Mouse (Mus musculus): ENCODE measurements at regions not wholly inside any gene's neighbourhood (a gene's known extent, or its start where the extent isn't known, plus 50 kb on each side); places are given as distances from the start of the nearest gene placed in this dataset.
"Not testable (repeated sequence)": the region's sequence is repeated elsewhere in the genome, so short reads cannot be mapped to it uniquely, and the experiment has no call there.

- H3K36me3 ChIP-seq (ENCODE audit: control insufficient read depth, insufficient read depth, low read length, poor library complexity, severe bottlenecking) = no peaks in the 10 kb centered on the region
- peaks cover 2 to 6% of the 10 kb centered on the region in 2 experiments; a peak in 1 of 4 replicates for H3K4me1 ChIP-seq (ENCODE audit: control insufficient read depth in 2 of 2, insufficient read depth in 2 of 2, low read length in 2 of 2, poor library complexity in 1 of 2)
- no peak overlapping the region for H3K27ac ChIP-seq (ENCODE audit: insufficient read depth, low read depth, low read length, poor library complexity, severe bottlenecking)
- in situ Hi-C loops (cut with MboI; ENCODE audit: low sequenced_read_pairs in 2 of 2, unreplicated experiment in 2 of 2) = no loop called here
- no peak overlapping the region for H3K4me3 ChIP-seq (ENCODE audit: insufficient read depth in 1 of 2, low read depth in 1 of 2, low read length in 2 of 2, poor library complexity in 1 of 2, severe bottlenecking in 1 of 2)
- H3K9me3 ChIP-seq (ENCODE audit: control insufficient read depth, insufficient read depth, low read depth, low read length) = no peaks in the 10 kb centered on the region
- no peak for DNase-seq (ENCODE audit: low read depth, low spot score)
- no peak for TF ChIP-seq ZC3H11A (IDR thresholded peaks at IDR 0.05; ENCODE audit: borderline replicate concordance, low read depth, low read length)
- no peak for TF ChIP-seq HCFC1 (IDR thresholded peaks at IDR 0.05; ENCODE audit: borderline replicate concordance, insufficient read depth, low read length)
- no peak for TF ChIP-seq ZNF384 (IDR thresholded peaks at IDR 0.05; ENCODE audit: low read depth, low read length)
- no peak for TF ChIP-seq MAFK (IDR thresholded peaks at IDR 0.05; ENCODE audit: insufficient read depth, low read depth, low read length)
- TF ChIP-seq CHD2 (IDR thresholded peaks at IDR 0.05; ENCODE audit: low read depth, low read length) = no peak
- no peak overlapping the region for H3K9ac ChIP-seq (ENCODE audit: insufficient read depth, low read depth, low read length, poor library complexity, severe bottlenecking)
Observed at GRCm38 (mm10) chr17:82277728-82278127, 539.6 kb upstream of the Slc8a1 start.

GRCm38 (mm10) chr17:82273946-82274345 is 535.8 kb upstream of the Slc8a1 start:
- peaks cover 6 to 13% of the 10 kb centered on the region in 2 experiments; a peak in 3 of 4 replicates for H3K4me1 ChIP-seq (ENCODE audit: control insufficient read depth in 2 of 2, insufficient read depth in 2 of 2, low read length in 2 of 2, poor library complexity in 1 of 2)
- DNase-seq (ENCODE audit: low read depth, low spot score) = no peak
- no peak overlapping the region for H3K9ac ChIP-seq (ENCODE audit: insufficient read depth, low read depth, low read length, poor library complexity, severe bottlenecking)
- H3K27ac ChIP-seq (ENCODE audit: insufficient read depth, low read depth, low read length, poor library complexity, severe bottlenecking) = no peak overlapping the region
- no peak overlapping the region for H3K4me3 ChIP-seq (ENCODE audit: insufficient read depth in 1 of 2, low read depth in 1 of 2, low read length in 2 of 2, poor library complexity in 1 of 2, severe bottlenecking in 1 of 2)
- no peaks in the 10 kb centered on the region for H3K9me3 ChIP-seq (ENCODE audit: control insufficient read depth, insufficient read depth, low read depth, low read length)
- TF ChIP-seq CHD2 (IDR thresholded peaks at IDR 0.05; ENCODE audit: low read depth, low read length) (no peak), ZNF384 (IDR thresholded peaks at IDR 0.05; ENCODE audit: low read depth, low read length) (no peak), ZC3H11A (IDR thresholded peaks at IDR 0.05; ENCODE audit: borderline replicate concordance, low read depth, low read length) (no peak), MAFK (IDR thresholded peaks at IDR 0.05; ENCODE audit: insufficient read depth, low read depth, low read length) (no peak), HCFC1 (IDR thresholded peaks at IDR 0.05; ENCODE audit: borderline replicate concordance, insufficient read depth, low read length) (no peak)
- H3K36me3 ChIP-seq (ENCODE audit: control insufficient read depth, insufficient read depth, low read length, poor library complexity, severe bottlenecking) = no peaks in the 10 kb centered on the region
- in situ Hi-C loops (cut with MboI; ENCODE audit: low sequenced_read_pairs in 2 of 2, unreplicated experiment in 2 of 2) = no loop called here

DNA sequence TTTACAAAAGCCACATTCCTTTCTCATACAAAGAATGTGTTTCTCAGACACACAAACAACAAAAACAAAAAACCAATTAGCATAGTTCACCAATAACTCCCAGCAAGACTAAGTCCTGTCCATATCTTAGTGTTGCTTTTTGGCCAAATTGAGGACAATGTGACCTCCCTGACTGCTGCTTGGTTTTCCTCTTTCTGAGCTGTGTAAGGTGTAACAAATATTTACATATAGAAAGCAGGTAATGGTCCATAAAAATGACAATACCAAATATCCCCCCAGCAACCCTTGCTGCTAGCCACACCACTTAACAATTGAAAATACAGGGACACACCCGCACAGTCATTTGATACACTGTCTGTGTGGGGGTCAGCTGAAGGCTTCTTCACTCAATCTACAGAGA is 534.7 kb upstream of the Slc8a1 start:
- TF ChIP-seq ZC3H11A (IDR thresholded peaks at IDR 0.05; ENCODE audit: borderline replicate concordance, low read depth, low read length) (no peak), ZNF384 (IDR thresholded peaks at IDR 0.05; ENCODE audit: low read depth, low read length) (no peak), CHD2 (IDR thresholded peaks at IDR 0.05; ENCODE audit: low read depth, low read length) (no peak; the same call in 1 of the 2 replicates), HCFC1 (IDR thresholded peaks at IDR 0.05; ENCODE audit: borderline replicate concordance, insufficient read depth, low read length) (no peak), MAFK (IDR thresholded peaks at IDR 0.05; ENCODE audit: insufficient read depth, low read depth, low read length) (no peak)
- Histone ChIP-seq H3K27ac (ENCODE audit: insufficient read depth, low read depth, low read length, poor library complexity, severe bottlenecking) (no peak overlapping the region; the same call in 1 of the 2 replicates), H3K4me3 (ENCODE audit: insufficient read depth in 1 of 2, low read depth in 1 of 2, low read length in 2 of 2, poor library complexity in 1 of 2, severe bottlenecking in 1 of 2) (no peak overlapping the region), H3K36me3 (ENCODE audit: control insufficient read depth, insufficient read depth, low read length, poor library complexity, severe bottlenecking) (no peaks in the 10 kb centered on the region), H3K9ac (ENCODE audit: insufficient read depth, low read depth, low read length, poor library complexity, severe bottlenecking) (no peak overlapping the region), H3K4me1 (ENCODE audit: control insufficient read depth in 2 of 2, insufficient read depth in 2 of 2, low read length in 2 of 2, poor library complexity in 1 of 2) (peaks cover 6 to 13% of the 10 kb centered on the region in 2 experiments; a peak in 3 of 4 replicates), H3K9me3 (ENCODE audit: control insufficient read depth, insufficient read depth, low read depth, low read length) (no peaks in the 10 kb centered on the region)
- in situ Hi-C loops (cut with MboI; ENCODE audit: low sequenced_read_pairs in 2 of 2, unreplicated experiment in 2 of 2) = no loop called here
- DNase-seq (ENCODE audit: low read depth, low spot score) = peak; percentile 48

DNA sequence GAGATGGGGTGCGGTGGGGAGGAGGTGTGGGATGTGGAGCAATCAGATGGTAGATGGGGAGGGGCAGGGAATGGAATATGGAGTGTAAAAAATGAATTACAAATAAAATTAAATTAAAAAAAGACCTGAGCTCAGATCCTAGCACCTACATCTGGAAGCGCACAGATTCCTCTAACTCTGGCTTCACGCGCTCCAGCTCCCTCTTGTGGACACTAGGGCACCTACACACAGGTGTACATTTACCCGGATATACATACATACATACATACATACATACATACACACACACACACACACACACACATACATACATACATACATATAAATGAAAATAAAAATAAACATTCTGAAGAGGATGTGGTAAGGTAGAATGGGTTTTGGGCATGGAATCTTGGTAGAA is 528.7 kb upstream of the Slc8a1 start:
- peak; percentile 16; the same call in 1 of the 2 replicates for TF ChIP-seq ZC3H11A (IDR thresholded peaks at IDR 0.05; ENCODE audit: borderline replicate concordance, low read depth, low read length)
- peak; percentile 22 for DNase-seq (ENCODE audit: low read depth, low spot score)
- H3K4me3 ChIP-seq (ENCODE audit: insufficient read depth in 1 of 2, low read depth in 1 of 2, low read length in 2 of 2, poor library complexity in 1 of 2, severe bottlenecking in 1 of 2); H3K4me1 ChIP-seq (ENCODE audit: control insufficient read depth in 2 of 2, insufficient read depth in 2 of 2, low read length in 2 of 2, poor library complexity in 1 of 2); H3K36me3 ChIP-seq (ENCODE audit: control insufficient read depth, insufficient read depth, low read length, poor library complexity, severe bottlenecking); in situ Hi-C loops (cut with MboI; ENCODE audit: low sequenced_read_pairs in 2 of 2, unreplicated experiment in 2 of 2); H3K9ac ChIP-seq (ENCODE audit: insufficient read depth, low read depth, low read length, poor library complexity, severe bottlenecking); H3K9me3 ChIP-seq (ENCODE audit: control insufficient read depth, insufficient read depth, low read depth, low read length); H3K27ac ChIP-seq (ENCODE audit: insufficient read depth, low read depth, low read length, poor library complexity, severe bottlenecking): not testable (repeated sequence)

DNA sequence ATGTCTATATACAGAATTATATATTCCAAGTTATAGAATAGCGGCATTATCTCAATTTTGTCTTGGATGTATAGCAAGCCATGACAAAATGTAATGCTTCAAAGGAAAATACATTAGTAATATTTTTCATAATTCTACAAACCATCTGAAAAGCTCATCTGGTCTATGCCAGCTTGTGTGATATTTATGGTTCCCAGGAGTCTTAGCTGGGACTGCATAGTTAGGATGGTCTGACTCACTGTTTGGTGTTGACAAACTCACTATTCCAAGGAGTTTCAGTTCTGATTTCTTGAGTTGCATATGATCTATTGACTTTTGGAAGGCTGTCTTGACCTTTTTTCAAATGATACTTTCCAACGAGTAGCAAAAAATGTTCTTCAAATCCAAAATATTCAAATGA is 514.2 kb upstream of the Slc8a1 start:
- in situ Hi-C loops (cut with MboI; ENCODE audit: low sequenced_read_pairs in 2 of 2, unreplicated experiment in 2 of 2) = no loop called here
- H3K9me3 ChIP-seq (ENCODE audit: control insufficient read depth, insufficient read depth, low read depth, low read length) = no peaks in the 10 kb centered on the region
- no peaks in the 10 kb centered on the region for H3K4me1 ChIP-seq (ENCODE audit: control insufficient read depth in 2 of 2, insufficient read depth in 2 of 2, low read length in 2 of 2, poor library complexity in 1 of 2)
- TF ChIP-seq MAFK (IDR thresholded peaks at IDR 0.05; ENCODE audit: insufficient read depth, low read depth, low read length) = no peak
- H3K4me3 ChIP-seq (ENCODE audit: insufficient read depth in 1 of 2, low read depth in 1 of 2, low read length in 2 of 2, poor library complexity in 1 of 2, severe bottlenecking in 1 of 2) = no peak overlapping the region
- no peak for DNase-seq (ENCODE audit: low read depth, low spot score)
- no peak overlapping the region for H3K27ac ChIP-seq (ENCODE audit: insufficient read depth, low read depth, low read length, poor library complexity, severe bottlenecking)
- no peak overlapping the region for H3K9ac ChIP-seq (ENCODE audit: insufficient read depth, low read depth, low read length, poor library complexity, severe bottlenecking)
- H3K36me3 ChIP-seq (ENCODE audit: control insufficient read depth, insufficient read depth, low read length, poor library complexity, severe bottlenecking) = no peaks in the 10 kb centered on the region

Data from ES-E14 (cell line).